Mouse (Mus musculus) left cerebral cortex, postnatal 25 days (tissue): ENCODE measurements around the gene Adgrg3. TPM values are rescaled to one million over a fixed set of nuclear protein-coding genes. Genes with fewer than 3 reads are reported as not detected.
"Not testable (repeated sequence)": the region's sequence is repeated elsewhere in the genome, so short reads cannot be mapped to it uniquely, and the experiment has no call there.

ENCODE experiments used
- DNase-seq, 2 experiments: peaks; one replicate each; pipeline ENCODE4 v3.0.0; 2022; ENCODE audit warnings: low spot score in 2 of 2, mixed read lengths in 1 of 2
- intact Hi-C: fragments of 180-260 bp; cut with DNase I; formaldehyde crosslinking; loops from one replicate; pipeline ENCODE4 v1.15.1; 2025
- total RNA-seq, 2 experiments: library from RNA; stranded (reverse); gene quantifications; 2 replicates each; pipeline ENCODE4 v1.2.3; 2021

Gene Adgrg3
- total RNA-seq, 2 experiments from 2014 or later = 0.14 to 0.18 TPM

DNA sequence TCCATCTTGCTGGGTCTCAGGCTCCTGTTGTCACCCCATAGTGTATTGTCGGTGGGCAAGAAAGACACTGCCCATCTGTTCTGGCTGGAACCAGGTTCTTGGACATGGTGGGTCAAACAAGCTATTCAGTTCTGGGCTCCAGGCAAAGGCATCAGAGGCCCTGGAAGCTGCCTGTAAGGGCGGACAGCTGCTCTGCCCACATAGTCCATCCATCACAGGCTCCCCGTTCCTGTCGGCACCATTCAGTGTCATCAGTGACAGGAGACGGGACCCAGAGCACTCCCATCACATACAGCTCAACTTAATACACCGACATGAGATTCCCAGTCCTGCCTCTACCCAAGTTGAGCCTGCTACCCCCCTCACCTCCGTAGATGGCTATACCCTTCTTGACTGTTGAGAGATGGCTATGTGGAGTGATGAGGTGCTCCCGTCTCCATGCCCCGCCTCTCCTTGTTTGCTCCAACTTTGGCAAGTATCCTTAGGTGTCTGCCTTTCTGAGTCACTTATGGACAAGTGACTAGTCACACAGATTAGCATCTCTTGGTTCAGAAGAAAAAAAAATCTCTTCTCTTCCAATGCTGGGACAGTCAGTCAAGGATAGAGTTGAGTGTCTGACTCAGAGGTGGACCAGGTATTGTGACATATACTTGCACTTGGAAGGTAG is 610 bp downstream of the Adgrg3 start:
- no peak for DNase-seq
- intact Hi-C loops = no loop called here

GRCm38 (mm10) chr8:95020293-95020777 is 2.8 kb downstream of the Adgrg3 start:
- no peak for DNase-seq
- intact Hi-C loops = no loop called here

GRCm38 (mm10) chr8:95020821-95021220 is 3.3 kb downstream of the Adgrg3 start:
- intact Hi-C loops = no loop called here
- DNase-seq = no peak

GRCm38 (mm10) chr8:95023201-95023600 is 5.7 kb downstream of the Adgrg3 start:
- intact Hi-C loops = no loop called here
- no peak for DNase-seq

DNA sequence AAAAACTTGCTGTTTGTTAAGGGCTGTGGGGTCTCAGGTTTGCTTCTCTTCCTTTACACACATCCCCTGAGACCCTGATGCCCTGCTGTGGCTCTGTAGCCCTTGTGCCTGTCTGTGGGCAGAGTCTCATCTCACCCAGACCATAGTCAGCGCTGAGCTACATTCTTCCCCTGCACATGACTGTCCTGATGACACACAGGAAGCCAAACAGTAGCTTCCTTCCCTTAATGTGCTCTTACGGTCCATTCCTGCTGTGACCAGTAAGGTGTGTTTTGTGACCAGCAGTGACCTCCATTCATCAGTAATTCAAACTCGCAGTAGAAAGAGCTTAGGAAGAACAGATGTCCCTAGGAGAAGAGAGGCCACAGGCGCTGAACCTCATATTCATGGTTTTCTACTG is 6.9 kb downstream of the Adgrg3 start:
- intact Hi-C loops = no loop called here
- DNase-seq = no peak

GRCm38 (mm10) chr8:95025421-95025820 is 7.9 kb downstream of the Adgrg3 start:
- intact Hi-C loops = no loop called here
- DNase-seq = no peak

- intact Hi-C loops = not testable (repeated sequence)
Measured at GRCm38 (mm10) chr8:95028391-95028790, 10.9 kb downstream of the Adgrg3 start.

GRCm38 (mm10) chr8:95037106-95037925 is 19.8 kb downstream of the Adgrg3 start:
- peak; percentile 41 to 68 for DNase-seq
- intact Hi-C loops = no loop called here

More at GRCm38 (mm10) chr8:95028391-95028790, 10.9 kb downstream of the Adgrg3 start:
- not testable (repeated sequence) for DNase-seq

GRCm38 (mm10) chr8:95041883-95042784 is 24.6 kb downstream of the Adgrg3 start:
- intact Hi-C loops = no loop called here
- no peak for DNase-seq

GRCm38 (mm10) chr8:95044811-95045210 is 27.3 kb downstream of the Adgrg3 start:
- DNase-seq = no peak
- intact Hi-C loops = no loop called here

- intact Hi-C loops = no loop called here
- no peak for DNase-seq
Measured at GRCm38 (mm10) chr8:95046982-95047381, 29.5 kb downstream of the Adgrg3 start.

- DNase-seq = no peak
- intact Hi-C loops = no loop called here
Measured at GRCm38 (mm10) chr8:95047884-95048680, 30.6 kb downstream of the Adgrg3 start.

GRCm38 (mm10) chr8:95049636-95050035 is 32.1 kb downstream of the Adgrg3 start:
- no peak for DNase-seq
- intact Hi-C loops = no loop called here

- intact Hi-C loops = no loop called here
Measured at GRCm38 (mm10) chr8:95054438-95054837, 36.9 kb downstream of the Adgrg3 start.

GRCm38 (mm10) chr8:95054927-95055510 is 37.5 kb downstream of the Adgrg3 start, which contains the start of gene Drc7:
Drc7 (plus strand) TSS chr8:95055103.
- DNase-seq = peak; percentile 25 to 31
- intact Hi-C loops = no loop called here

More at GRCm38 (mm10) chr8:95054438-95054837, 36.9 kb downstream of the Adgrg3 start:
- no peak for DNase-seq

GRCm38 (mm10) chr8:95056414-95056813 is 38.9 kb downstream of the Adgrg3 start:
- no peak for DNase-seq
- intact Hi-C loops = no loop called here

- DNase-seq = no peak
- intact Hi-C loops = no loop called here
Measured at GRCm38 (mm10) chr8:95058661-95059060, 41.2 kb downstream of the Adgrg3 start.

DNA sequence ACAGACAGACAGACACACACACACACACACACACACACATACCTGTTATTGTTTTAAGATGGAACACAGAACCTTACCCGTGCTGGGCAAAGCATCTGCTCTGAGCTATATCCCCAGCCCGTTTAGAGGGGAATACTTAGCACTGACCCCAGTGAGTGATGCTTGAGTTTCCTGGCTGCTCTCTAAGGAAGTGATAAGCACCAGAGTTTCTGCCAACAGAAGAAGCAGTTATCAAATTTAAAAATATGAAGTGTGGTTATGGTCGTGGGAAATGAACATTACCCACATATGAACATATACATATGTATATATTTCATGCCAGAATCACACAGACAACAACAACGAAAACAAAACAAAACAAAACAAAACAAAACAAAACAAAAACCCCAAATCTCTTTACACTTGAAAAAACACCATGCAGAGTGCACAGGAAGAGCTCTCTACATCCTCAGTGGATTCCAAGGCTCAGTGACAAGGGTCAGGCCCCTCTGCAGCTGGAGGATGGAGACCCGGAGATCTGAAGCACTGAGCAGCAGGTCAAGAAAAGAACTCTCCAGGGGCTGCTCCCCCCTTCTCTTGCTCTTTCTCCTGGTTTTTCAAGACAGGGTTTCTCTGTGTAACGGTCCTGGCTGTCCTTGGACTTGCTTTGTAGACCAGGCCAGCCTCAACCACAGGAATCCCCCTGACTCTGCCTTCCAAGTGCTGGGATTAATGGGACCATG is 42.5 kb downstream of the Adgrg3 start:
- intact Hi-C loops = no loop called here
- DNase-seq = no peak
